Mouse (Mus musculus) fibroblast of lung, adult 2 months (primary cell): ENCODE measurements at regions not wholly inside any gene's neighbourhood (a gene's known extent, or its start where the extent isn't known, plus 50 kb on each side); places are given as distances from the start of the nearest gene placed in this dataset.

Experiments
- DNase-seq: peaks from one replicate; pipeline ENCODE4 v3.0.0-alpha.2; 2011; ENCODE audit warnings: low read depth

GRCm38 (mm10) chrX:11387200-11387940, 59.7 kb downstream of the H2al1j start:
- DNase-seq: no peak

- no peak for DNase-seq
Measured at GRCm38 (mm10) chrX:11388860-11389259, 61.2 kb downstream of the H2al1j start.

- no peak for DNase-seq
Measured at GRCm38 (mm10) chrX:11400406-11400805, 72.8 kb downstream of the H2al1j start.

DNA sequence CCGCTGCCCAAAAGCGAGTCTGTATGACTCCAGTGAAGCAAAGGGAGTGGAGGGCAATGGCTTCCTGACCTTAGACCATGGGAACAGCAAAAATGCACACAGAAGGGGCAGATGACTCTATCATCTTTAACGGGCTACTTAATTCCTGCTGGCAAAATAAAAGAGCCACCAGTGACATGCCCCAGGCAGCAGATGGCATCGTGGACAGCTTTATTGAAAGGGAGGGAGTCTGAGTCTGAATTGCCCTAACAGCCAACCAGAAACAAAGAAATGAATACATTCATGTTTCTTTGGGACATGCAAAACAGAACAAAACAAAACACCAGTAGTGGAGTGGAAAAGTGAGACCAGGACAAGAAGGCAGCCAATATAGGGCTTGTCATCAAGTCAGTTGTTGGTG, 76.7 kb downstream of the H2al1j start:
- no peak for DNase-seq

DNA sequence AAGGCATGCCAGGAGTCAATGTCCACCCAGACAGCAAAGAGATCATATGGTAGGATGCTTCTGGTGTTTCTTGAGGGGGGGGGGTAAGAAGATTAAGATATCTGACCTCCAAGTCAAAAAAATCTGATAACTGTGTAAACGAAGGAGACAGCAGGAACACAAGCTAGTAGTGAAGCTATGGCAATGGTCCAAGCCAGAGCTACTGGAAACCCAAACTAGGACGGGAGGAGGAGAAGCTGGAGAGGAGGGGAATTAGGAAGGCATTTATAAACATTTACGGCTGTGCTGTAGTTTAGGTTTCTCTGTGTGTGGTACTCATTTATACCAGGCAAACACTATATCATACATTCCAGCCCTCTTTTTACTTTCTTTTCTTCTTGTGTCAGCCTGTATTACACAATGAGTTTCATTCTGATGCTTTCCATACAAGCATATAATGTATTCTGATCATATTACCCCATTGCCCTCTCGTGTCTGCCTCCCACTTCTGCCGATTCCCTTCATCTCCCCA, 84.7 kb downstream of the H2al1j start:
- no peak for DNase-seq

GRCm38 (mm10) chrX:11415662-11416061, 88.0 kb downstream of the H2al1j start:
- no peak for DNase-seq

- no peak for DNase-seq
Measured at GRCm38 (mm10) chrX:11416510-11416909, 88.9 kb downstream of the H2al1j start.

DNA sequence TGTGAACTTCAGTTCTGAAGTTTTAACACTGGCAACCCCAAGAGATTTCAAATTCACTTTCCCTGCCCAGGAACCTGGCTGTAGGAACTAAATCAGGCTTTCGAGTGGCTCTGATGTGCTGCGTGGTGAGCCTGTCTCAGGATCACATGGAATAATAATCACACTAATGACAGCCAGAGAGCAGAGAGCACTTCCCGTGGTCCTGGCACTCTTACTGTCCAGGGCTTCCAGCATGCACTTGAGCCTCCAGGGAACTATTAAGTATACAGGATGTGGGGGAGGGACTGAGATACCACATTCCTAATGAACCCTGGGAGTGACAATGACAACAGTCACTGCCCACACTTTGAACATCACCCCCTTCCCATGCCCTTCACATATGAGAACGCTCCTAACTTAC, 90.2 kb downstream of the H2al1j start:
- DNase-seq: no peak

DNA sequence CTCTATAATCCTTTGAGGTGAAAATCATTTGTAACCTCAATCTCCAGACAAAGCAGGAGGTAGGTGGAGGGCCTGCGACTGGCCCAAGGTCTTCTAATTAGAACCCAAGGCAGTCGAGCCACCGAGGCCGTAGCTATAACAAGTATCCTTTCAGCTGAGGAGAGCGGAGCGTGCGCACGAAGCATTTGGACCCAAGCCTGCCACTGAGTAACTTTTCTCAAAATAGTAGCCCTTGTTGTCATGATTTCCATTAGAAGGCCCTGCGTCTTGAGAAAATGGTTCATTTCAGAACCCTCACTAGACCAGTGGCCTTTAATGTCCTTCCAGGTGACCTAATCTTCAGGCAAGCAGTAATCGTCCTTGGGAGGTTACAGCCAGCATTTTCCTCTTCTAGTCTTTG, 90.6 kb downstream of the H2al1j start:
- no peak for DNase-seq

DNA sequence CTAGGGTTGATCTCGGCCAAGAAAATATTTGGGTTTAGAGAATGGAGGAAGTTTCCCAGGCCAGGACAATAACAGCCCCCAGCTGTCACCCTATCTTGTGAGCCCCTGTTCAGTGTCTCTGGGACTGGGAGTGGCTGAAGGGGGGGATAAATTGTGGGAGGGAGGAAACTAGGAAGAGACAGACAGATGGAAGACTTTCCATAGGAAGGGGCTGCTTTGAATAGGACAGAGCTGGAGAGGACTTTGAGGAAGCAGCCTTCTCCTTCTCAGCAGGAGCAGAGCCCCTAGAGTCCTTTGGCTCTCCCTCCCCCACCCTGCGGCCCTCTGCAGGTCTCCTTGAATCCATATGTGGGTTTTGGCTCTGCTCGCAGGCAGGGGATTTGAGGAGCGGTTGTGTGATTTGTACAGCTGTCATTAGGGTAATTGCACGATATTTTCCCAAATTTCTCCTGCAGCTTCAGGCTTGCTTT, 91.6 kb downstream of the H2al1j start:
- DNase-seq: no peak

DNA sequence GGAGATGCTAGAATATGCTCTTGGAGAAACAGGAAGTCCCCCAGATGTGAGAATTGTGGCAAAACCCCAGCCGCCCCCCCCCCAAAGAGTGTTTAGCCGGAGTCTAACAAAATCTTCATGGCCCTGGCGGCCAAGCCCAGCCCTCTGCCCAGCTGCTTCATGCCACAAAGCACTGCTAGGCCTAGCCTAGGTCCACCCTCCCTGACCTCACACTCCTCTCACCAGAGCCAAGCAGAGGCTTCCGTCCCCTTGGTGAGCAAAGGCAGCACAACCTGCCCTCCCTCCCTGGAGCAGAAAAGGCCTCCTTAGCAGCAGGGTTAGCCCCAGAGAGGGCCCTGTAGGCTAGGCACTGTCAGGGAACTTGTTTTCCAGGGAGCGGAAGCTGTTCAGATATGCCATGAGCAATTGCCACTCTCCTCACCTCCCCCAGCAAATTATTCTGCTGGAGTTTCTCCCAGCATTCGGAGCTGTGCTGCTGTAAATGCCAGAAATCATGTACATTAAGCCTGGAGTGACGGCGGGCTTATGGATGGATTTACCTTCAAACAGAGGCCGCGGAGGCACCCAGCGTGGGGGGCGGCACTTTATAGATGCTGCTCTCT, 104.9 kb downstream of the H2al1j start:
- DNase-seq: no peak

DNA sequence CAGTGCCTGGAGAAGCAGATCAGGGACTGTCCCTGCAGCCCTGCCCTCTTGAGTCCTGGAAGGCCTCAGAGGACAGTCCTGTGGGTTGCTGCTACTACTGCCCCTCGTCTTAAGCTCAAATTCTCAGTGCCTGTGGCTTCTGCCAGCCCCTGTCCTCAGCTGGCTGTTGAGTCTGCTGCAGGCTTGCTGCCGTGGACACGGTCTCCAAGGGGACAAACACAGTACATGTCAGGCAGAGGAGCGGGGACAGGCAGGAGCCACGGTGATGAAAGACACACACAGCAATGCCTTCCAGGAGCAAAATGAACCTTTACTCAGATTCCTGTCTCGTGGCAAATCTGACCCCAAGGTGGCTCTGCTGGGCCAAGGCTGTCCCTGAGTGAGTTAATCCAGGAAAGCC, 107.7 kb downstream of the H2al1j start:
- no peak for DNase-seq

DNA sequence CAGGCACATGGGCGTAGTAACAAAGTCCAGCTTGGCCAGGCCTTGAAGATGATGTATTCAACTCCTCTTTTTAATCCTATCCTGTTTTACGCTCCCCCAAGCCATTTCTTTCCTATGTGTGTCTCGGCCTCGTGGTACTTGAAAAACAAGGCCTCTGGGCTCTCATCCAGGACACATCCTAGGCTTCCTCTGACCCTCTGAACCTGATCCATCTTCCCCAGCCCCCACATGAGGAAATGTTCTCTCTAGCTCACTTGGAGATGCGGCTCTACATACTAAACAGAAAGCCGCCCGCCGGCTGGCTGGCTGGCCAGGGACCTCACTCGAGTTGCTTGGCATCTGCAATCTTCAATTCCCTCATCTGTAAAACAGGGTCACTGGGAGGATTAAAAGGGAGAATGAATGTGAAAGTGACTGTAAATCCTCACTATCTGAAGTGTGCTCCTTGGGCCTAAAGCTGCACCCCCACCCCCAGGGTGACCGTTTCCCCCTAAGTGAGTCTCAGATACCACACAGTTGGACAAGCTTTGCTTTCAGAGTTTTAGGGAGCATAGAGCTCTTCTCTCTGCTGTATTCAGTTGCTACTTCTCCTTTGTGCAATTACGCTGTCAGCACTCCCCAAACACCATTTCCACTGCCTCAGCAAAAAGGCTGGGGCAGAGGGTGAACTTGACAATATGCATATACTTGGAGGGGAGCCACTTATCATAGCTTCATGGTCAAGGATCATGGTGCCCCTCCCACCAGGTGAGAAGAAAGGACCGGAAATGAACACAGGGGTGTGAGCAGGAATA, 109.7 kb downstream of the H2al1j start:
- no peak for DNase-seq

DNA sequence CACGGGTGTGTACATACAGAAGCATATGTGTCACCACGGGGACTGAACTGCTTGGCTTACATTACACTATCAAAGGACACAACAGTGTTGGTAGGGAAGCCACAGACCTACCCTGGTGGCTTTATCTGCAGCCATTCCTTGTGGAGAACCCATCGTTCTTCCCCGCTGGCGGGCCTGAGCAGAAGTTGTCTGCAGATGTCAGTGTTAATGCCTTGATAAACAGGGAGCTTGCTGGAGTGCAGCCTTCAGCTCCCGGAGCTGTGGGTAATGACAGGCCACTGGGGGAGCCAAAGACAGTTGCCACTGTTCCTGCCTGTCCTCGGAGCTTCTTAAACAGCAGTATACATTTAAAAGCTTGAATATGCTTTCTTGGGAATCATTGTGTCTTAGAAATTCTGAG, 115.9 kb downstream of the H2al1j start:
- DNase-seq: no peak

DNA sequence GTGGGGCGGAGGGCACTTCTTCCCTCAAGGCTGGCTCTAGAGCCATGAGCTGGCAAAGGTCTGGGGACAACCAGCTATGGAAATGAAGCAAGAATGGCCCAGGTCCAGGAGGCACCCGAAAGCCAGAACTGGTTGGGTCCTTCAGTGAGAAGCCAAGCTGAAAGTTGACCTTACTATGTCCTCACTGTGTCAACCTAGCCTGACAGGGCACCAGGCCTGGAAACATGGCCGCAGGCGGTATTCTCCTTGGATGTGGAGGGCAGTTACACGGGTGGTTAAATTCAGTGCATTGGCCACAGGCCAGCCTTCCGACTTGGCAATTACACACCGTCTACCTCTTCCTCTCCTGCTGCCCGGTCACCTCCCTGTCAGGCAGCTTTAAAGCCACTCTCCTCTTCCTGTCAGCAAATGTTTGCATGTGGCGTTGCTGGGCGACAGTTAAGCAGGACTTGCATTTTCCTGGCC, 116.7 kb downstream of the H2al1j start:
- DNase-seq: no peak

GRCm38 (mm10) chrX:11448711-11449110, 121.1 kb downstream of the H2al1j start:
- DNase-seq: no peak

DNA sequence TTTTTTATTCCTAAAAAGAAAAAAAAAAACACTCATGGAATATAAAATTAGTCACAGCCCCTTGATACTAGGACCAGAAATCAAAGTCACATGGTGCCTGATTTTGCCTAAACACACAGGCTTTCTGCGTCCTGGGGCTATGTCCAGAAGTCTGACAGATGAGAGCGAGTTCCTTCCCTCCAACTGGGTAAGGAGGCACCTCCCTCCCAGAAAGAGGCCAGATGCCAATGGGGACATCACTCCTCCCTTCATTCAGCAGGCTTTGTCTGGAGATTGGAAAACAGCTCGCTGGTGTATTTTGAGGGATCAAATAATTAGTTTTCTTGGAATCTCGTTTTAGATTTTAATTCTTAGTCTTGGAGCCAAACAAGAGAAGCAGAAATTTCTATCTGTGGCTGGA, 130.9 kb downstream of the H2al1j start:
- DNase-seq: no peak

DNA sequence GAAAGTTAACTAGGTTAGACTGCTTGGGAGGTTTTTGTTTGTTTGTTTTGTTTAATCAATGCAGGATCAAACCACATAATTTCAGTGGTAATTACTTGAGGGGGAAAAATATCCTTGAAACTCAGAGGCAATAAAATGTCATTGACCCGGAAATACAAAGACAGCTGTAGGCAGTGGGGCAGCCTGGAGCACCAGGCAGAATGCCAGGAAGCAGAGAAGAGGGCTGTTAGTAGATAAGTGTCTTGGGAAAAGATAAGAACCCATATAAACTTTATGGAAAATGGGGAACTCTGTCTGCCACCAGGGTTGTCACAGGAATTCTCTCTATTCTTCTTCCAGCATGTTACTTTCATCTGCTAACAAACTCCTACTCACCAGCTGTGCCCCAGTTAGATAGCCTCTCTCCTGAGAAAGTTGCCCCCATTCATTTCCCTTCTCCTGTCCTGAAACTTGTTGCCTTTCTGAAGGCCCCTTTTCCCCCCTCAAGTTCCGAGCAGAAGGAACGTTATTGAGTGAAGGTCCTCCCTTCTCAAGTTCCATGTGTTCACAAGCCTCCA, 136.4 kb downstream of the H2al1j start:
- no peak for DNase-seq

DNA sequence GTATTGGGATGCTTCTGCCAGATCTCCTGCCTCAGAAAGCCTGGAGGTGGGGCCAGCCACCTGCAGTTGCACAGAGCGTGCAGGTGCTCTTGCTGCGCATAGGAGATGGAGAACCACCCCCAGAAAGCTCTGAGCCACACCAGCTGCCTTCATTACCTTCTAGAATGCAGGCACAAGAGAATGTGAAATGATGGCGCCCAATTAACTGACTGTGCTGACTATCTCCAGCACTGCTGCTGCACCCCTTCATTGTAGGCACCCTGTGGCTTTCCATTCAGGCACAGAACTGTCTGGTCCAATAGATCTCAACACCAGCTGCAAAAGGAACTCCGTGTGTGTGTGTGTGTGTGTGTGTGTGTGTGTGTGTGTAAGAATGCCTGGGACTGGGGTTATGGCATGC, 138.6 kb downstream of the H2al1j start:
- no peak for DNase-seq

GRCm38 (mm10) chrX:11479696-11480339, 152.2 kb downstream of the H2al1j start:
- DNase-seq: no peak

DNA sequence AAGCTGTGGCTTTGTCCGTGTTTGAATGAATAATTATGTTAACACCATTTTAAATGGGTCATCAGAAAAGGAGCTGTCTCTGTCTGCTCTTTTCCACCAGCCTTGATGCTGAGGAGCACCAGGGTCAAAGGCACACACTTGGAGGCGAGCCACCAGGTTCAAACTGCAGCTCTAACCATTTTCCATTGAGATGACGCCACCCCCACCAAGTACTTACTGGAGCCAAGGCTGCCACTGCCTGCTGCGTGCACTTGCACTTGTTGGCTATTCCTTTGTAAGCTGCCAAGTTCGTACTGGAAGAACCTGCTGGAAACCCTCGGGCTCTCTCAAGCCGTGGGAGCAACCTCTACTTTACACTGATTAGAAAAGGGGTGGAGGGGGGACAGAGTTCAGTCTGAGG, 154.5 kb downstream of the H2al1j start:
- no peak for DNase-seq

GRCm38 (mm10) chrX:11486588-11486987, 159.0 kb downstream of the H2al1j start:
- DNase-seq: no peak
